Mouse (Mus musculus): ENCODE data around the gene Olfr985. TPM values are rescaled to one million over a fixed set of nuclear protein-coding genes. Genes with fewer than 3 reads are reported as not detected.

Gene Olfr985
- total RNA-seq (2021) = not detected in 2 replicates
- long read RNA-seq = 0 reads

DNA sequence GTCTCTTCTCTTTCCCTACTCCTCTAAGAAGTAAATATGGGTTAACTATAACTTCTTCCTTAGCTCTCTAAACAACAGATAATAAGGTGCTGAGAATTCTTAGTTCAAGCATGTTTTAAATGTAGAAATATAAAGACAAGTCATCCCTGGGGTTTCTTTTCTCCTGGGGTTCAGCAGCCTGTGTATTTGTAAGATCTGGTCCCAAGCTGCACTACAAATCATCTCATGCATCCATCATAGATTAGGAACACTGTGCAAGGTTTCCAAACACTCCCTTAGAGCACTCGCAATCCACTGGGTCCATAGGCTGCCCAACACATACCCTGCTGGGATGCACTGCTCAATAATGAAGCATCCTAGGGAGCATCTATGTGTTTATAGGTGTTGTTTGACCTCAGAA lies at the start of gene Olfr985:
Gene Olfr985 (minus strand): TSS at position 101 of the 400 bp plus-strand sequence.
- DNase-seq = no peak

DNA sequence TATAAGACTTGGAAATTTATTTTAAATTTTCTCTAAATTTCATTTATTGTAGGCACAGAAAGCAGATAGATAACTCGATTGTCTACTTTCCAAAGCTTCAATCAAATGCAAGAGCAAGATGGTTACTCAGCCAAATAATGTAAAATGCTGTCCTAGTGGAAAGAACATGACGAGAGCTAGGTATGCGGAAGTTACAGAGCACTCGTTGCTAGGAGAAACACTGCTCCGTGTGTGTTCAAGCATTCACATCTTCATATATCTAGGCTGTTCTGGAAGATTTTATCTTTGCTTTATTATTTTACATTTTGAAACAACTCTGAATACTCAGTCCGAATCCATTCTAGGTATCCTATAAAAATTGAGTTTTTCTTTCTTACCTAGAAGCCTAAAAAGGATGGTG lies 47.0 kb upstream of the Olfr985 start:
- no peak for DNase-seq

DNA sequence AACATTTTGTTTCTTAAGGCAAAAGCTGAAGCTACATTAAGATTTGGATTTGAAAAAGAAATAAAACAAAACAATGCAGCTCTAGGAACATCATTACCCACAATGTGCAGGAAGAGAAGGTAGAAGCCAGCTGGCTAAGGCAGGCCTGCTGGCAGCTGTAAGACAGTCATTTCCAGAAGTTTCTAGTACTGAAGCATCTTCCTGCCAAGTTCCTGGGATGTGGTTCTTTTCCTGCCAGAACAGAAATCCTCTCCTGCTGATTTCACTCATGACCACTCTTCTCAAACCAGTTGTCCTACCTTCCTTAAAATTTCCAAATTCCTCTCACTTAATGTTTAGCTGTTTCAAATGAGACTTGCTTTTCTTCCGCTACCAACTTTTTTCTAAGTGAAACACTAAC lies 36.5 kb upstream of the Olfr985 start:
- DNase-seq = no peak

DNA sequence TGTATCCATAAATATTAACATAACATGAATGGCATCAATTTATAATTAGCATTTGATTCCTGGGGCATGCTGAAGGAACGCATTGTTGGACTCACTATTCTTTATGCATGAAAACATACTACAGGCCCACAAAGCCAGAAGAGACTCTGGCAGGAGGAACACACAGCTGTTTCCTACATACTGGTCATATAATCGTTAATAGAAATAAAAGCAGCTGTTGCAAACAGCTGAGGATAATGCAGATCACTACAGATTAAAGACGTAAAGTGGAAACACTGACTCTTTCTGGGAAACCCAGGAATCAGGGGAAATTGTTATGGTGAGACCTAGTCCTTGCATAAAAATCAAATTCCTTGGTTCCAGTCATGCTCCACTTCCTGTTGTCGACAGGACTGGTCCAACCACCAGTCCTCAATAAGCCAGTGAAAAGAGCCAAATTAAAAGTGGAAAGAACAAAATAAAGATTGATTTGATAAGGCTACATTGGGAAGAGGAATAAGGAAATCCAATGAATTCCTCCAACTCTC lies 25.2 kb upstream of the Olfr985 start:
- DNase-seq = no peak

DNA sequence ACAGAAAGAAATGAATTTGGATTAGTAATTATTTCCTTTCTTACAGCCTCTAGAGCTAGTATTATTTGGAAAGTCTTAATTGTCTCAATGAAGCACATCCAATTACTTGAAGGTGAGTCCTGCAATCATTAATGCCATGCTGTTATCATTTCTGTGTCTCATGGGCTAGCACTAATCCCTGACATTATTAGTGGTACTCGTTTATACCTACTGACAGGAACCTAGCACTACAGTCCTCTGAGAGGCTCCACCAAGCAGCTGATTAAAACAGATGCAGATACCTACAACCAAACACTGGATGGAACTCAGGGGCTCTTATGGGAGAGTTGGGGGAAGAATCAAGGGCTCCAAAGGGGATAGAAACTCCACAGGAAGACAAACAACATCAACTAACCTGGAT lies 11.6 kb upstream of the Olfr985 start:
- no peak for DNase-seq

DNA sequence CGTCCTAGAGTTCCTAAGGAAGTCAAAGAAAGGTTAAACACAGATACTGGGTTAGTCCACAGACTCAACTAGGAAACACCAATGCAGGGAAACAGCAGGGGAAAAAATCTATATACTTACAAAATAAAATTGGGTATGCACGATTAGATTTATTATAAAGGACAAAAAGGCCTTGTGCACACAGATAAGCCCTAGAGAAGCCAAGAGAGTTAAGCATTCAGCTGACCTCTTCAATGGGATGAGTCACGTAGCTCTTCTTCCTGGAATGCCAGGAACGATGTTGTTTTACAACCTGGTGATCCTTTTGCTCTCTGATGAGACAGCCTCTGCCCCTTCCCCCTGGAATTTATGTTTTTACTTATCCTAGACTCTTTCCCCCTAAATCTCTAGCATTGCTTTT lies 9.5 kb upstream of the Olfr985 start:
- no peak for DNase-seq

DNA sequence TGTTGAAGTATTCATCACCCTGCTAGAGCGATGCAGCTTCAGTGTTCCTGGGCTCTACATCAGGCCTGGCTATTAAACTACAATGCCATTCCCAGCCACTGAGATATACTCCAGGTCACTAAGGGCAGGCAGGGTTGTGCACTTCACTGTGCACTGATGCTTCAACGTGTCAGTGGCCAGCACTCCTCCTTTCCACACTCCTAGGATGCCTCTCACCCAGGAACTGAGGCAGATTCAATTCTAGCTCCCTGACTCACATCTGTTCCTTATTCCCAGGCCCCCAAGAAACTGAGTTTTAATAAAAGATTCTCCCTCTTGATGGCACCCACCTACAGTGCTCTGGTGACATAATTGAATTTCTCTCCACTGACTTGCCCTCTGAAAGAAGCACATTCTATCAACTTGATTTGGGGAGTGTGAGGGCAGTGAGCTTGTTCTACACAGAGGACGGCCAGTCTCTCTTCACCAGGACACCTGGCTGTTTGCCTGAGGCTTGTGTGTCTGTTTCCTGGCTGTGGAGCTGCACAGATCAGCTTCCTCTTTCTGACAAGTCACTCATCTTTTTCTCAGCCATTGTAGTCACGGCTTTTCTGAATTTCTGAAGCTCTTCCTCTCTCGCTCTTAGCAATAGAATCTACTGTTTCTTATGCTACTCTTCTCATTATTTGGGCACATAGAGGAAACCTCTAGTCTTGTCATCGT lies 7.2 kb upstream of the Olfr985 start:
- DNase-seq = no peak

DNA sequence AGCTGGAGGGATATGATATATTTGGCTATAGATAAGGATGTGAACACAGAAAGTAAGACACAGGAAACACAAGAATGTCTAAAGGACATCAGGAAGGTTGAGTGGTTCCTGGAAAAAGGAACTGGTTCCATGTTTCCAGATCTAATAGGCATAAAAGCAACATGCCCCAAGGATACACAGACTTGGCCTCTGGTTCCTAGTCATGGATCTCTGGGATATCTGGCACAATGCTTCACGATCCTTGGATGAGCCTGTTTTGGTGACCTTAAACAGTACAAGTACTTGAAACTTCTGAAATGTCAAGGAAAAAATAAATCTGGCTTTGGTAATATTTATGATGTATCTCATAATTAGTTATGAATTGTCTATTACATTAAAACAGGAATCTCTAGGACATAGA lies 572 bp upstream of the Olfr985 start:
- no peak for DNase-seq

DNA sequence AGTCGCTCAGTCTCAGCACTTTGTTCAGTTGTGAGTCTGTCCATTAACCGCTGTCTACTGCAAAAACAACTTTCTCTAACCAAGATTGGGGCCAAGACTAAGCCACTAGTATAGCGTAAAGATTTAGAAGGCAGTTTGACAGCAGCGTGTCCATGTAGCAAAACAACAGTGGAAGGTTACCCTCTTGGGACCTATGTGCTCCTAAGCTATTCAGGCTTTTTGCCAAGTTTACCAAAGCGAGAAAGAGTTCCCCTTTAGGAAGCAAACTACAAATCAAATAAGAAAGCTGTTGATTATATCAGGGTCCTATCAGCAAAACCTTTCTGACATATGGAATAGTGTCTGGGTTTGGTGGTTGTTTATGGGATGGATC lies 12.7 kb downstream of the Olfr985 start:
- DNase-seq = no peak

DNA sequence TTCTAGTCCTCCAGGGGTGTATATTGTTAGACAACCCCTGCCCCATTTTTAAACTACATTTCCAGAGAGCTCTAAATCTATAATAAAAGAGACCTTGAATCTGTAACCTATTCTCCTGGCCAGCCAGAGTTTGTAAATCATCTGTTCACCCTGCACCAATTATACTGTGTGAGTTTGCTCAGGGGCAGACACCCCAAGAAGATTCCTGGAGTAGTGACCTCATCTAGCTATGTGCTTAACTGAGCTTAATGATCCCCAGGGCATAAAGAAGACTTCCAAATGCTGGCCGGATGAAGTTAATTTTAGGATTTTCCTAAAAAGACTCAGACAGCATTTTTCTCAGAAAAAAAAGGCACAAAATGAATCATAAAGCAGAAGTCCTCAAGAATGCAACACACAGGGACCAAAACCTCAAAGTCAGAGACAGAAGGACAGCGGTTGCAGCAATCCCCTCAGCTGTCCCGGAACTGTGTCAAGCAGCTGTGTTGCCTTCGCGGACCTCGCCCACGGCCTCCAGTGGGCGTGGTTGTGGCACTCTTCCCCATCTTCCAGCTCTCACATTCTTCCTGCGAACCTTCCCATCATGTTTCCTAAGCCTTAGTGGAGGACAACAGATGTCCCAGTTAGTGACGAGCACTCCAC lies 13.2 kb downstream of the Olfr985 start:
- peak; percentile 32 for DNase-seq

- no peak for DNase-seq
Measured at GRCm38 (mm10) chr9:40114106-40114505, 15.9 kb downstream of the Olfr985 start, which contains the start of gene Olfr984. Olfr984 (minus strand) TSS chr9:40114206.

DNA sequence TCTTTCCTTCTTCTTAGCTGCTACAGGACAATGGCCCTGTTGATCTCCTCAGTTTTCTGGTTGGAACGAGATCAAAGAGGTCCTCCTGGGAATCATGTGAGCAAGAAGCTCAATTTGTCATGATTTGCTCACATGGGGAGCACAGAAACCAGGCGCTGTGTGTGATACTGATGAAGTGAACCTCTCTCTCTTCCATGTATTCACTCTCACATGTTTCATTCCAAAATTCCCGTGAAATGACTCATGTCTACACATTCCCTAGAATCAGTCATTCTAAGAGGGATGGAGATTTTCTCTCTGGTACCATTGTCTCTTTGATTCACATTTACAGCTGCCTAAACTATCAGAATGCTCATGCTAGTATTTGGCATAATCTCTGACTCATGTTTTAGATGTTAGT lies 35.2 kb downstream of the Olfr985 start:
- no peak for DNase-seq

DNA sequence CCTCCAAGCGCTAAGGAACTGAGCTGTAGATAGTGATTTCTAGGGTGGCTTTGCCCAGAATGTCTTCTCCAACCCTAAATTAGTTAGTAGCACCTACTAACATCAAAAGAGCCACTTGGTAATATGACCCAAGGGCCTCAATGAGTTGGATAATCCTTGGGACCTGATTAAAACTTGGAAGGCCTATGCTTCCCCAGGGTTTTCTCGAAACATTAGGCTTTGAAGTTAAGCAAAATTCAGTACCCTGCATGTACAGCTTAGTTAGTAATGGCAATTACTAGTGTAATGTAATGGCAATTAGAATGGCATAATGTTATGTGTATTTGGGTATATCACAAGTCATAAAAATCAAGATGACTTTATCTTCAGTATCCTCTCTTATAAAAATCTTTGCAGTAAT lies 36.5 kb downstream of the Olfr985 start, which contains the start of gene Olfr983:
Gene Olfr983 (minus strand): TSS at position 101 of the 400 bp plus-strand sequence.
- DNase-seq = no peak

Other genes with a start within 250 kb of the Olfr985 start
- not detected in 2 replicates for gene Olfr229, start 222.8 kb downstream of the Olfr985 start, total RNA-seq (2021)
- gene Olfr974, start 192.7 kb downstream of the Olfr985 start, total RNA-seq (2021) = not detected in 2 replicates
- not detected in 2 replicates for gene Olfr975, start 178.1 kb downstream of the Olfr985 start, total RNA-seq (2021)
- not detected in 2 replicates for gene Olfr976, start 169.1 kb downstream of the Olfr985 start, total RNA-seq (2021)
- not detected in 2 replicates for gene Olfr978, start 138.1 kb downstream of the Olfr985 start, total RNA-seq (2021)
- gene Olfr979, start 126.7 kb downstream of the Olfr985 start, total RNA-seq (2021) = not detected in 2 replicates
- not detected in 2 replicates for gene Olfr980, start 120.6 kb downstream of the Olfr985 start, total RNA-seq (2021)
- not detected in 2 replicates for gene Olfr981, start 108.7 kb downstream of the Olfr985 start, total RNA-seq (2021)
- gene Olfr982, start 56.4 kb downstream of the Olfr985 start, total RNA-seq (2021) = not detected in 2 replicates
- gene Olfr983, start 36.6 kb downstream of the Olfr985 start, total RNA-seq (2021) = not detected in 2 replicates
- not detected in 2 replicates for gene Olfr984, start 16.0 kb downstream of the Olfr985 start, total RNA-seq (2021)
- not detected in 2 replicates for gene Tmem225, start 17.9 kb upstream of the Olfr985 start, total RNA-seq (2021)
- not detected in 2 replicates for gene Olfr986, start 50.7 kb upstream of the Olfr985 start, total RNA-seq (2021)
- gene Zfp202, start 62.1 kb upstream of the Olfr985 start, total RNA-seq (2021) = 6.4 and 6.6 TPM in 2 replicates
- gene Scn3b, start 139.0 kb upstream of the Olfr985 start, total RNA-seq (2021) = 4.0 and 6.1 TPM in 2 replicates

Data from adrenal gland, postnatal 25 days (tissue).